Mouse (Mus musculus) MEL (cell line): Measurements from ENCODE around the gene BB287469.
"Not testable (repeated sequence)": the region's sequence is repeated elsewhere in the genome, so short reads cannot be mapped to it uniquely, and the experiment has no call there.

Source experiments
- CTCF ChIP-seq, 3 experiments: IDR thresholded peaks in 2 of 3; conservative IDR thresholded peaks in 1 of 3; 2 replicates each; pipeline ENCODE4 v1.5.1; 2011 to 2012; ENCODE audit warnings: low read length in 3 of 3, low read depth in 2 of 3, mild to moderate bottlenecking in 2 of 3, improper control_type of control experiment in 1 of 3, inconsistent platforms in 1 of 3, mixed read lengths in 1 of 3, moderate library complexity in 1 of 3; ENCODE audit not compliant: control insufficient read depth in 1 of 3, insufficient read depth in 1 of 3, poor library complexity in 1 of 3, severe bottlenecking in 1 of 3
- ELF1 ChIP-seq: IDR thresholded peaks from 2 replicates; pipeline ENCODE4 v1.6.1; 2014; ENCODE audit warnings: low read depth, mild to moderate bottlenecking, inconsistent platforms, low read length, improper control_type of control experiment, moderate library complexity
- MYC ChIP-seq: IDR thresholded peaks from 2 replicates; pipeline ENCODE4 v1.6.1; 2011; ENCODE audit warnings: low read depth, mild to moderate bottlenecking, low read length, improper control_type of control experiment, moderate library complexity
- POLR2A ChIP-seq, 2 experiments: IDR thresholded peaks; 2 replicates each; pipeline ENCODE4 v1.6.1; 2011 to 2012; ENCODE audit warnings: low read length in 2 of 2, mild to moderate bottlenecking in 2 of 2, control low read depth in 1 of 2, improper control_type of control experiment in 1 of 2, low read depth in 1 of 2, moderate library complexity in 1 of 2; ENCODE audit not compliant: control insufficient read depth in 1 of 2, insufficient read depth in 1 of 2, poor library complexity in 1 of 2
- TCF12 ChIP-seq: IDR thresholded peaks from 2 replicates; pipeline ENCODE4 v1.6.1; 2014; ENCODE audit warnings: low read depth, mild to moderate bottlenecking, inconsistent platforms, low read length, improper control_type of control experiment, moderate library complexity

GRCm38 (mm10) chr12:87797971-87798370, 18.4 kb upstream of the BB287469 start:
- TF ChIP-seq POLR2A (IDR thresholded peaks at IDR 0.05; ENCODE audit: control insufficient read depth in 1 of 2, insufficient read depth in 1 of 2, low read depth in 1 of 2, low read length in 2 of 2, poor library complexity in 1 of 2); TCF12; CTCF (IDR thresholded peaks at IDR 0.05 in 2 of 3, conservative IDR thresholded peaks at IDR 0.05 in 1 of 3; ENCODE audit: control insufficient read depth in 1 of 3, insufficient read depth in 1 of 3, low read depth in 2 of 3, low read length in 3 of 3, poor library complexity in 1 of 3, severe bottlenecking in 1 of 3); MYC; ELF1: not testable (repeated sequence)
